Mouse (Mus musculus) kidney, postnatal 0 days (tissue): ENCODE measurements around the gene Ptpn12. TPM values are rescaled to one million over a fixed set of nuclear protein-coding genes. Genes with fewer than 3 reads are reported as not detected.
A peak's percentile ranks its signal among the peaks of the same experiment; 100 is the strongest.
"Not testable (repeated sequence)": the region's sequence is repeated elsewhere in the genome, so short reads cannot be mapped to it uniquely, and the experiment has no call there.

Experiments used
- ATAC-seq: fragments of 200-750 bp; cut with Nextera tagmentation; replicated peaks from 2 replicates; pipeline ENCODE4 v1.8.0; 2017; ENCODE audit warnings: low read depth, moderate number of reproducible peaks, moderate TSS enrichment, moderate library complexity; ENCODE audit not compliant: low FRiP score
- DNase-seq: peaks from one replicate; pipeline ENCODE4 v3.0.0-alpha.2; 2016; ENCODE audit warnings: low spot score
- H3K27ac ChIP-seq: fragments of 300-500 bp; sonication (generic); 2 replicates; pipeline ENCODE4 v1.5.1; 2014; ENCODE audit warnings: mild to moderate bottlenecking
- H3K27me3 ChIP-seq: fragments of 300-500 bp; sonication (generic); 2 replicates; pipeline ENCODE4 v1.6.1; 2014; ENCODE audit warnings: low read length, mixed read lengths; ENCODE audit not compliant: insufficient read depth
- H3K36me3 ChIP-seq: fragments of 300-500 bp; sonication (generic); 2 replicates; pipeline ENCODE4 v1.6.1; 2014; ENCODE audit warnings: low read length, mixed read lengths; ENCODE audit not compliant: insufficient read depth
- H3K4me1 ChIP-seq: fragments of 300-500 bp; sonication (generic); replicated peaks from 2 replicates; pipeline ENCODE4 v1.6.1; 2014; ENCODE audit warnings: antibody characterized with exemption, low read length, mixed read lengths; ENCODE audit not compliant: insufficient read depth
- H3K4me2 ChIP-seq: fragments of 300-500 bp; sonication (generic); 2 replicates; pipeline ENCODE4 v1.6.1; 2014; ENCODE audit warnings: mild to moderate bottlenecking, low read length, moderate library complexity, mixed read lengths
- H3K4me3 ChIP-seq: fragments of 300-500 bp; sonication (generic); replicated peaks from 2 replicates; pipeline ENCODE4 v1.5.1; 2014; ENCODE audit warnings: low read depth, low read length
- H3K9ac ChIP-seq: fragments of 300-500 bp; sonication (generic); 2 replicates; pipeline ENCODE4 v1.6.1; 2014; ENCODE audit warnings: low read depth, low read length
- H3K9me3 ChIP-seq: fragments of 300-500 bp; sonication (generic); replicated peaks from 2 replicates; pipeline ENCODE4 v1.6.1; 2016; ENCODE audit warnings: low read length, inconsistent platforms, mixed read lengths
- CTCF ChIP-seq: IDR thresholded peaks from 2 replicates; pipeline ENCODE4 v1.5.1; 2016; ENCODE audit warnings: antibody characterized with exemption, low read depth, mild to moderate bottlenecking, moderate library complexity
- WGBS: fragments of 180-500 bp; shearing (Covaris S2); extraction: QIAGEN DNeasy Blood & Tissue Kit; methylation state at CpG from one replicate; pipeline ENCODE4 v1.1.7; 2014; 5-methylcytosine and 5-hydroxymethylcytosine counted together
- polyA plus RNA-seq: library from polyadenylated mRNA; unstranded; fragments of >200 nt; fragmentation: Nextera tagmentation; extraction: Ambion mirVana; gene quantifications from 2 replicates; pipeline ENCODE4 v1.2.1, GENCODE M21; 2015

The Ptpn12 gene
- polyA plus RNA-seq, 1 experiment from 2014 or later = 23.3 TPM

GRCm38 (mm10) chr5:20946906-20947305, 108.8 kb downstream of the Ptpn12 start:
- H3K4me1 ChIP-seq = peaks cover 10% of the 10 kb centered on the region; the same call in 1 of the 2 replicates
- H3K4me3 ChIP-seq = no peak overlapping the region
- 0 out of 2 replicates have a peak overlapping the region, but pooled peaks have one; percentile 7 for H3K4me2 ChIP-seq
- no peaks in the 10 kb centered on the region for H3K9me3 ChIP-seq
- ATAC-seq (no peak), DNase-seq (no peak)
- TF ChIP-seq CTCF = no peak
- H3K36me3 ChIP-seq = no peaks in the 10 kb centered on the region
- no peak overlapping the region for H3K27ac ChIP-seq
- no peak overlapping the region for H3K9ac ChIP-seq
- H3K27me3 ChIP-seq = no peaks in the 10 kb centered on the region
- 81% methylated on average over 6 of the region's 6 CpGs for WGBS

GRCm38 (mm10) chr5:20944961-20945748, 110.6 kb downstream of the Ptpn12 start:
- H3K27ac ChIP-seq = peak overlapping the region; percentile 68
- ATAC-seq (no peak), DNase-seq (peak; percentile 57)
- H3K36me3 ChIP-seq = no peaks in the 10 kb centered on the region
- no peaks in the 10 kb centered on the region for H3K27me3 ChIP-seq
- TF ChIP-seq CTCF = no peak
- no peaks in the 10 kb centered on the region for H3K9me3 ChIP-seq
- 0 out of 2 replicates have a peak overlapping the region, but pooled peaks have one; percentile 13 for H3K4me2 ChIP-seq
- H3K4me3 ChIP-seq = no peak overlapping the region
- H3K4me1 ChIP-seq = peaks cover 10% of the 10 kb centered on the region; the same call in 1 of the 2 replicates
- WGBS = 58% methylated on average over 13 of the region's 13 CpGs
- H3K9ac ChIP-seq = no peak overlapping the region

- not testable (repeated sequence) for DNase-seq, H3K27me3 ChIP-seq, H3K9ac ChIP-seq, H3K4me2 ChIP-seq, H3K9me3 ChIP-seq, H3K4me3 ChIP-seq, H3K27ac ChIP-seq, H3K4me1 ChIP-seq, ATAC-seq, H3K36me3 ChIP-seq
- 82% methylated on average over 3 of the region's 4 CpGs for WGBS
Observed at GRCm38 (mm10) chr5:20943791-20944190, 111.9 kb downstream of the Ptpn12 start.

GRCm38 (mm10) chr5:20942523-20942922, 113.2 kb downstream of the Ptpn12 start:
- H3K9me3 ChIP-seq = no peaks in the 10 kb centered on the region

GRCm38 (mm10) chr5:20941205-20941604, 114.5 kb downstream of the Ptpn12 start:
- no peaks in the 10 kb centered on the region for H3K27me3 ChIP-seq
- no peak overlapping the region for H3K9ac ChIP-seq
- no peak overlapping the region for H3K27ac ChIP-seq
- no peak for TF ChIP-seq CTCF
- H3K36me3 ChIP-seq = no peaks in the 10 kb centered on the region
- 48% methylated on average over 5 of the region's 5 CpGs for WGBS
- H3K9me3 ChIP-seq = no peaks in the 10 kb centered on the region
- ATAC-seq (no peak), DNase-seq (no peak)
- no peak overlapping the region for H3K4me3 ChIP-seq
- H3K4me2 ChIP-seq = no peak overlapping the region
- peaks cover 12% of the 10 kb centered on the region for H3K4me1 ChIP-seq

More at GRCm38 (mm10) chr5:20942523-20942922, 113.2 kb downstream of the Ptpn12 start:
- no peak for ATAC-seq
- no peak for DNase-seq
- peaks cover 12% of the 10 kb centered on the region for H3K4me1 ChIP-seq
- H3K4me3 ChIP-seq = no peak overlapping the region
- no peak for TF ChIP-seq CTCF
- WGBS = 78% methylated on average over 3 of the region's 3 CpGs
- no peaks in the 10 kb centered on the region for H3K36me3 ChIP-seq
- no peaks in the 10 kb centered on the region for H3K27me3 ChIP-seq
- H3K4me2 ChIP-seq = no peak overlapping the region
- H3K9ac ChIP-seq = no peak overlapping the region
- no peak overlapping the region for H3K27ac ChIP-seq

GRCm38 (mm10) chr5:20940696-20941095, 115.0 kb downstream of the Ptpn12 start:
- TF ChIP-seq CTCF = no peak
- Histone ChIP-seq H3K27ac (no peak overlapping the region), H3K27me3 (no peaks in the 10 kb centered on the region), H3K36me3 (no peaks in the 10 kb centered on the region), H3K9me3 (no peaks in the 10 kb centered on the region), H3K4me2 (no peak overlapping the region), H3K4me3 (no peak overlapping the region), H3K9ac (no peak overlapping the region), H3K4me1 (peaks cover 12% of the 10 kb centered on the region)
- DNase-seq = no peak
- 83% methylated on average over 4 of the region's 4 CpGs for WGBS
- ATAC-seq = no peak
